Mouse (Mus musculus) left cerebral cortex, adult 11 months (tissue): Measurements from ENCODE around the gene Zfand2a.

Experiments used
- DNase-seq: peaks from one replicate; pipeline ENCODE4 v3.0.0; 2022; ENCODE audit warnings: low spot score

The Zfand2a gene

DNA sequence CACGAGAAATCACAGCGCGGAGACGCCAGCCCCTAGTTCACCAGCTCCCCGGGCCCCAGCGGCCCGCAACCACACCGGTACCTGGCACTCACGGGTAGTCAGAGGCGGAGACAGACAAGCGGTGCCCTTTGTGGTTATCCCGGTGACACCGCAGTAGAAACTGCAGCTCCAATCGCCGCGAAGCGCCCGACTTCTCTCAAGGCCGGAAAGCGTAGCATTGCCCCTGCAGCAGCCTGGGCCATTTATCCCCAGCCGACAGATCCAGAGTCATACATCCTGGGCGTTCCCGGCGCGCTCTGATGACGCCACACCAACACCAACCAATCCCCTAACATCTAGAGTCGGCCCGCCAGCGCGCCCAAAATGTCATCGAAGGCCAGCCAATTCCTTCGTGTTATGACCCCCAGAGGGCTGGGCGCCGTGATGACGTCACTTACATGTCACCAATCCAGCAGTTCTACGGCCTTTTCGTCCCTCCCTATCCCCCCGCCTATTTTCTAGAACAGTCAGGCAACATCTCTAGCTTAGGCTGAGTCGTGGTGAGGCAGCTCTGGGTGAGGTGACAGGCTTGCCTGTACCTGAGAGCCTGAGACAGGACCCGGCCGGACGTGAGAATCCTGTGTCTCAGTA is at the start of gene Zfand2a:
Zfand2a (minus strand) TSS at position 365 of the 630 bp plus-strand sequence.
- peak; percentile 100 for DNase-seq

DNA sequence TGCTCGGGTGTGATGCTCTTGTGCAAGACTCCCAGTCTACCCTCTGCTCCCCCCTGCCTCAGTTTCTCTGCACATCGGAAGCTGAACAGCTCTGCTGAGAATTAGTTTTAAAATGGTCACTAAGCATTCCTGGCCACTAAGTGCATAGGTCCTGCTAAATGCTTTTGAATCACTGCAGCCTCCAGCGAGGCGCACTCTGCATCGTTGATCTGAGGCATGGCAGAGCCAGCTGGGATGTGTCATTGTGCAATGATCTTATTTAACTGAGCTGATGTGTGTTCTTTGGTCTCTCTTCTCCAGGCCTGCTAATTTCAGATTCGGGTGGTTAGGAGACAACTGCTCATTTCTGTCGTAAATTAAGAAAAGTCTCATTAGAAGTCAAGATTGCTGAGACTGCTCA is 44.5 kb upstream of the Zfand2a start:
- DNase-seq: no peak

DNA sequence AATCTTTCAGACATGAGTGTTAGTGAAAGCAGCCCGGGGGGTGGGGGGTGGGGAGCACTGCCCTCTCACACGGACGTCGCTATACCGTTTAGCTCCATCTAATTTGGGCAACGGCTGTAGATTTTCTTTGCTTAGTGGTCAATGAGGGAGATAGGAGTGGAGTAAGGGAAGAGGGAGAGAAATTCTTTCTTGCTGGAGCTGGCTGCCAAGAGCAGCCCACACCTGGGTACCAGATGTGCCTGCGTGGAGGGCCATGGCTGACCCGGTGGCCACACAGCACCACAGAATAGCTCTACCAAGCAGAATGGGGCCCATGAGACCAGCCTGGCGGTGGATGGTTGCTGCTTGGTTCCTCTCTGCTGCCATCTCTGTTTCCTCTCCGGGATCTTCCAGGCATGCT is 37.6 kb upstream of the Zfand2a start:
- no peak for DNase-seq

DNA sequence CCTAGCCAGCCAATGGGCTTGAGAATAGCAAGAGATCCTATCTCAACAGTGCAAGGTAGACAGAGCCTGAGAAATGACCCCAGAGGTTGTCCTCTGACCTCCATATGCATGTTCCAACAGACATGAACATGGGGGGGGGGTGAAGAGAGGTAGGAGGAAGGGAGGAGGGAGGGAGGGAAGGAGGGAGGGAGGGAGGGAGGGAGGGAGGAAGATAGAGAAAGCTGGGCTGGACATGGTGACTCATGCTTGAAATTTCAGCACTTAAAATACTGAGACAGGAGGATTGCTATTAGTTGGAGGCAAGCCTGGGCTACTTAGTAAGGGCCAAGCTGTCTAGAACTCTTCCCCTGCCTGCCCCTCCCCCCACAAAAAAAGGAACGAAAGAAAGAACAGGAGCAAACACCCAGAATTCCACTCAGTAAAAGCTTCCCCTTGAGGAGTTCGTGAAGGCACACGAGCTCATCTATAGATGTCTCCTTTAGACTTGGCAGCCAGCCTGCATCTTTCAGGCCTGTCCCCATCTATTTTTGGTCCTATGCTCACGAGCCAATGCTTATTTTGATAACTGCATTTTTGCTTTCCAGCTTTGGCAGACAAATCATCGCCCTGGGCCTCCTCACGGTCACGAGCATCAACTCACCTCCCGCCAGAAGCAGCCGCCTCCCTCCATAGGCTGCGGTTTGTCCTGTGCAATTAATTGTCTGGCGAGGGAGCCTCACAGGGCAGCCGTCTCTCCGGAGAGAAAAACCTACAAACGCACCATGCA is 35.9 kb upstream of the Zfand2a start:
- no peak for DNase-seq

DNA sequence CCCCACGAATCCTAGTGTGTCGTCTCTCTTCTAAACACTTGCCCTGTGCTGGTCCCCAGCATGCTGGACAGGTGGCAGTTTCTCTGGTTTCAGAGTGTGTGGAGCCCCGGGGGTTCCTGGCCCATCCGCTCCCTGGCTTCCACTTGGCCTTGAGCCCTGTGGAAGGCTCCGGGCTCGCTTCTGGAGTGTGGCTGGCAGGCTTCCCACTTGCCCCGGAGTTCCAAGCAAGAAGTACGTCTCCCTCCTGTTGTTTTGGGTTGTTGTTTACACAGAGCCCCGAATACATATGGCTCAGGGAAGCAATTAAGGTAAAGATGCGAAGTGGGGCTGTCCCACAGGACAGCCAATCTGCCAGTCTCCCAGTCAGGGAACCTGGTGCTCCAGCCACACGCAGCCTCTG is 31.9 kb upstream of the Zfand2a start:
- no peak for DNase-seq

DNA sequence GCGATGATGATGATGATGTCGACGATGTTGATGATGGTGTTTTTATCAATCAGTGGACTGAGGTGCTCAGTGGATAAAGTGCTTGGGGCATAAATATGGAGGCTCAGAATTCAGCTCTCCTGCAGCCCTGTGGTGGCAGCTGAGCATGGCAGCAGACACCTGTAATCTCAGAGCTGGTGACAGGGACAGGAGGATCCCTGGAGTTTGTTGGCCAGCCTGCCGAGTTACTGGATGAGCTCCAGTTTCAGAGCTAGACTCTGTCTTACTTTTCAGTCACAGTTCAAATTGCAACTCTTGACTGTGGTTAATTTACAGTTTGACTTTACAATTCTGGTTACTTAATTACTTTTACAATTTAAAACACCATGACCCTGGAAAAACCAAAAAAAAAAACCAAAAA is 27.9 kb upstream of the Zfand2a start:
- no peak for DNase-seq

DNA sequence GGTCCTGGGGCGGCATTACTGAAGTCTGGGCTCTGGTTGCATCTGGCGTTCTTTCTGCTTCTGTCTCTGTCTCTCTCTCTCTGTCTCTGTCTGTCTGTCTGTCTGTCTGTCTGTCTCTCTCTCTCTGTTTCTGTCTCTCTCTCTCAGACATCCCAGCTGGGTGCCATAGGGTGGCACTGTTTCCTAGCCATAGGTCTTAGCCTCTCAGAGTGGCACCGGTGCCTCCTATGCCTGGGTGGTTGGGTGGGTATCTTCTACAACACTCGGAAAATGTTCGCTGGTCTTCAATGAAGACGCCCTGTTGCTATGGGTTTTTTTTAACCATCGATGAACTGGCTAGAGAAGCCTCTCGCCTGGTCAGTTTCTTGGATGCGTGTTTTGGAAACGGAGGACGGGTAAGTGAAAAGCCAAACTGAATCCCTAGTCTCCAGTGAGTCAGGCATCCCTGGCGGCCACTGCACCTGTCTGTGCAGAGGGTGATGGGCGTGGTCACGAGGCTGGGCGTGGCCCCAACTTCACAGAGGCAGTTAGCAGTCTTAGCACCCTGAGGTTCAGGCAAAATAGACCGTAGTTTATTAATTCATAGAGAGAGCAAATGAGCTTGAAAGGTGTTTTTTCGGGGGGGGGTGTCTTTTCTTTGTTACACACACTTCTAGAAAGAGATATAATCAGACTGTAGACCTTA is 26.5 kb upstream of the Zfand2a start:
- no peak for DNase-seq

DNA sequence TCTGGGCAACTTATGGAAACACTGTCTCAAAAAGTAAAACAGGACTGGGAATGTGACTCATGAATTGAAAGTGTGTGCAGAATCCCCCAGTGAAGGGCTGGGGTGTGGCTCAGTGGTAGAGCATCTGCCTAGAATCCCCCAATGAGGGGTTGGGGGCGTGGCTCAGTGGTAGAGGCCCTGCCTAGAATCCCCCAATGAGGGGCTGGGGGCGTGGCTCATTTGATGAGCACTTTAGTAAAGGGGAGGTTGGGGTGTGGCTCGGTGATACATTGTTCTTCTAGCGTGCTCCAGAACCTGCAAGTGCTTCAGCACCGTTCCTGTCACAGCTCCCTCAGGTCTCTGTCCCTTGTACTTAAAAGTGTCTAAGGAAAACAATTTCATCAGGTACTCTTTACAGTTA is 21.9 kb upstream of the Zfand2a start:
- no peak for DNase-seq

DNA sequence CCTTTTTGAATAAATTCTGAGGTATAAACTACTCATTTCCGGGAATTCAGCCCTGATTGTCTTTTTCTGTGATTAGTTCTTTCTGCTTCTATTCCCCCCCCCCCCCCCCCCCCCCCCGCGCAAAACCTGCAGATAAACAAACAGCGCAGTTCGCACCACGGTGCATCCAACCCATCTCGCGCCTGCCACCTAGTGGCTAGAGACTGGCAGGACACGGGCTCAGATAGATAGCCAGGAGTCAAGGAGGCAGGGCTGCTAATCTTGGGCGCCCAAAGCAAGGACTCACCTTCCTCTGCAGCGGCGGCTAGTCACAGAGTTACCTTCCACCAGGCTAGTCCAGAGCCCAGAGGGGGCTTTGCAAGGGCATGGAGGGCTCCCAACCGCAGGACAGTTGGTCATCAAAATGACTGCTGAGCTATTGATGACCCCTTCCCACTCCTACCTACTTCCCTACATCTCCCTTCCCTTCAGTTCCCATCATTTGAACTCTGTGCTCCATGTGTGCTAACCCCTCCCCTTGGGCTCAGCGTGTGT is 20.8 kb upstream of the Zfand2a start:
- peak; percentile 38 for DNase-seq

DNA sequence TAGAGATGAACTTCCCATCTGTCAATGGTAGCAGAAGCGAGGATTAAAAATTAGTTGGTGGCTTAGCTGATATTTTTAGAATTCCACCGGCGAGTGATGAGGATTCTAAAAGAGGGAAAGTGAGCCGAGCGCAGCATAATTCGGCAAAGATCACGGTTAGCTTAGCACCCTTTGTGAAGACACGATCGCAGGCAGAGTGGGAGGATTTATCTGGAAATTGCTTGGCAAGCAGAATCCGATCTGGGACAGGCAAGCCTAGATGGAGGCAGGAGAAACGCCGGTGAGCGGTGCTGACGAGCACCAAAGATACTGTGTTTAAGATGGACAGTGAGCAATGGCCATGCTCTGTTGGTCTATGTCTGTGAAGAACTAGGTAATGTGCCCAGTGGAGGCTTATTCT is 17.9 kb upstream of the Zfand2a start:
- peak; percentile 41 for DNase-seq

DNA sequence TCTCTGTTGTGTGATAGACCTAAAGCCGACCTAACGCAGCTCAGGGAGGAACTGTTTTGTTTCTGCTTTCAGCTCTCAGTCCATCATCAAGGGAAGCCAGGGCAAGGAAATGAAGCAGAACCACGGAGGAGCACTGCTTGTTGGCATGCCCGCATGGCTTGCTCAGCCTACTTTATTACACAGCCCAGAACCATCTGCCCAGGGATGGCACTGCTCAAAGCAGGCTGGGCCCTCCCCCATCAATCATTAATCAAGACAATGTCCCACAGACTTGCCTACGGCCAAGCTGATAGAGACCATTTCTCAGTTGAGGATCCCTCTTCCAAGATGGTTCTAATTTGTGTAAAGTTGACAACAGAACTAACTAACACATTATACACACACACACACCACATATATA is 14.4 kb upstream of the Zfand2a start:
- no peak for DNase-seq

DNA sequence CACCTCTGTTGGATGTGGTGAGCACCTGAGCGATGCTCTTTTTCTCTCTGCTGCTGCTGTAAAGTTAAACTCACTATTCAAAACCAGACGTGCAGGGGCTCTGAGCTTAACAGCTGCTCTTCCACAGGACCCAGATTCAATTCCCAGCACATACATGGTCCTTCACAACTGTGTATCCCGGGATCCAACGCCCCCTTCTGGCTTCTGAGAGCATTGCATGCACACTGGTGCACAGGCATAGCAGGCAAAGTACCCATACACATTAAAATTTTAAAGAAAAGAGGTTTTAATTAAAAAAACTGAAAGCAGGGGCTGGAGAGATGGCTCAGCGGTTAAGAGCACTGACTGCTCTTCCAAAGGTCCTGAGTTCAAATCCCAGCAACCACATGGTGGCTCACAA is 12.6 kb upstream of the Zfand2a start:
- DNase-seq: no peak

DNA sequence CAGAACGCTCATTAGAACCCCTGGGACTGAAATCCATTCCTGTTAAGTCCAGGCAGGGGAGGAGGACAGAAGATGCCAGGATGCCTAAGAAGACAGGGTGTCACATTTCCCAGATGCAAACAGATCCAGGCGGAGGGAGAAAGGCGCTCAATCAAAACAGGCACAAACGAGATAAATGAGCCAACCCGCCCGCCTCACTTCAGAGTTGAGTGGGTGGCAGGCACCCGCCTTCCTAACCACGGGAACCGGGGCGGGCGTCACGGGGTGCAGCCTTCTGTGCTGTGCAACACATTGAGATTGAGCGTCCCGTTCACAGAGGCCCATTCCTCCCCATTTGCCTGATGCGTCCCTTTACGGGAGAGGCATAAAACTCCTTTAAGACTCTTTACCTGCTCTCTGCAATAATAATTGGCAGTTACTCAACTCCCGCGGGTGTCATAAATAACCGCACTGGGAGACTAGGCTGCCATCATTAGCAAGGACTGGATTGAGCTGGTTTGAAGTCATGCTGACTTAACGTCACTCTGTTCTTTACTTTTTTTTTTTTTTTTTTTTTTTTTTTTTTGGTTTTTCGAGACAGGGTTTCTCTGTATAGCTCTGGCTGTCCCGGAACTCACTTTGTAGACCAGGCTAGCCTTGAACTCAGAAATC is 10.8 kb upstream of the Zfand2a start:
- no peak for DNase-seq

DNA sequence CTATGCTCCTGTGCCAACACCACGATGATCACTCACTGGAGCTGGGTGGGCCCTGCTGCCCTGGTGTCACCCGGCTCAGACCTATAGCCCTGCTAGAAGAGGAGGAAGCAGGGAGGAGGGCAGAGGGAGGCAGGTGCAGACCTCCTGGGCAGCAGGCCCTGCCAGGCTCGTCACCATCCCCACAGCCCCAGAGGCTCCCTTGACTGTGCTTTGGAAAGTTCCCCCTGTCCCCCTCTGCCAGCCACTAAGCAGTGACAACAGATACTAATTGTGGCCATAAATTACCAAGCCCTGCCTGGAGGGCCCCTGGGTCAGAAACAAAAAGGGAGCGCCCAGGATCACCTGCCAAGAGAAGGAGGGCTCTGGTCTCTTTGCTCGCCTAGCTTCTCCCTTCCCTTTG is 9.3 kb upstream of the Zfand2a start:
- DNase-seq: no peak

DNA sequence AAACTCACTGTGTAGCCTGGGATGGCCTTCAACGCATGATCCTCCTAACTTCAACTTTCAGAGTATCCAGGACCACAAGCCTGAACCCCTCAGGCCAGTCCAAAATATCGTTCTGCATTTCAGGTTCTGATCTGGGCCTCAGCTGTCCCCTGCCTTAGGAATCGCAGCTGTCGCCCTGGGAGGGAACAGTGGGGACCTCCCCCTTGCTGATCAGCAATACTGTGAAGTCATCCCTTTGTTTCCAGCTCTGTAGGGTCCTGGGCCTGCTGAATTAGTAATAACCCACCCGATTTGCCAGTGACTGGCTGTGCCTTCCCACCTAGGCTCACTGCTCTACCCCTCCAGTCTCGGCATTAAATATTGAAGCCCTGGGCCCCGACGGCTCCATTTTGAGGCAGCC is 7.0 kb upstream of the Zfand2a start:
- no peak for DNase-seq

DNA sequence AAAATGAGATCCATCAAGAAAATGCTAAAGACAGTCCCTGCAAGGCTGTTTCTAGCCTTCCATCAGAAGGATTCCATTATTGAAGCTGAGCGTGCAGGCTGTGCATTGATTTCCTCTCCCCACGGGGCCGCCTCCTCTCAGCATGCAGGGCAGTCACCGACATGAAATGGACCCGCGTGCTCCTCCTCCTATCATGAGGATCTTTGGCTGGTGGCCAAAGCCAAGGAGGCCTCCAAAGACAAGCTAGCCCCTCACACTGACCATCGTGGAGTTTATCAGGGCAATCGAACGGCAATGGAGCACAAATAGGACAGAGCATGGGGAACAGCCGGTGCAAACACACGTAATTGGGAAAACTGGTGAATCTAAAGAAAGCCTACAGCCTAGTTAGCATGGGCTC is 5.8 kb upstream of the Zfand2a start:
- no peak for DNase-seq

DNA sequence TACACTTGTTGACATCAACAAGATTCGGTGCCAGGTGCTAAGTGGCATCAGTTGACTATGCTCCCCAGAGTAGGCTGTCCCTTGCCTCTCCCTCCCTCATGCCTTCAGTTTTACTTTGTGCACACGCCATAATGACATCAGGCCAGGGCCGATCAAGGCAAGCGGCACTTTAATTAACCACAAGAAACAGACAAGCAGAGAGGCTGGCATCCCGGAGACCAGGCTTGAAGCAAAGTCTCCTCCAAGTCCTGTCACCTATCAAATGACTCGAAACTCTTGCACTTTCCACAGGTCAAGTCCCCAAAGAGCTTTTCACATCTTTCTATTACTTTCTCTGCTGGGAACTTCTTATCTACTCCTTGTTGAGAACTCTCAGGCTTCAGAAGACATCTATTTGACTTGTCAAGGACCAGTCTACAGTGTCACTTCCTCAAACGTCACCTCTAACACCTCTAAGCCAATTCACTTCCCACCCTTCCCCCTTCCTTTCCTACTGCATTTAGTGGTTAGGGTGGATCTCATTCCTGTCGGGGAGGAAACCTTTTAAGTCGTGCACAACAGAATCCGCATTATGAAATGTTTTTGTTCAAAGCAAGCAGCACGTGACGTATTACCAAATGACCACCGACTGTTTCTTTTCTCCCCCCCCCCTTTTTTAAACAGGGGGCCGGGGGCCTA is 1.0 kb downstream of the Zfand2a start:
- no peak for DNase-seq

DNA sequence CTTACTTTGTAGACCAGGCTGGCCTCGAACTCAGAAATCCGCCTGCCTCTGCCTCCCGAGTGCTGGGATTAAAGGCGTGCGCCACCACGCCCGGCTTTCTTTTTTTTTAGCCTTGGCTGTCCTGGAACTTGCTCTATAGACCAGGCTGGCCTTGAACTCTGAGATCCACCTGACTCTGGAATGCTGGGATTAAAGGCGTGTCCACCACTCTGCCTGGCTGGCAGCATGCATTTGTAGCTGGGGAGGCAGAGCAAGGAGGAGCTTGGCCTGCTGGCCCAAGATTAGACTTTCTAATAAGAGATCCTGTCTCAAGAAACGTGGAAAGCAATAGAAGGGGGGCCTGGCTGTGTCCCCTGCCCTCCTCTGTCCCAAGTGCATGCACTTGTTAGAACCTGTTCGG is 3.9 kb downstream of the Zfand2a start:
- DNase-seq: no peak

DNA sequence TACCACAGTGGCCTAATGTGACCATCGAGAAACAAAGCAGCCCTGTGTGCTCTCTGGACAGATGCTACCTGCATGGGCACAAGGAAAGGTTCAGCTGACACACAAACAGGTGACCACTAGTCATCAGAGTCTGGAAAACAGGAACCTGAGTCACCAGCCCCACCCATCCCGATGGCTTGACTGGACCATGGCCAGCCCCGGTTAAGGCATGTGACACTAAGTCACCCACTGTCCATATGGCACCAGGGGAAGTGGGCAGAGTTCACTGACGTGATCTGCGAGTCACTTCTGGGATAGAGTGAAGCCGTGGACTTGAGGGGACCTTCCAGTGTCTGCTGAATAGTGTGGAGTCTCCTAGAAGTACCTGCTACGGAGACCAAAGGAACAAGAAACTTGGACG is 5.3 kb downstream of the Zfand2a start:
- DNase-seq: no peak

DNA sequence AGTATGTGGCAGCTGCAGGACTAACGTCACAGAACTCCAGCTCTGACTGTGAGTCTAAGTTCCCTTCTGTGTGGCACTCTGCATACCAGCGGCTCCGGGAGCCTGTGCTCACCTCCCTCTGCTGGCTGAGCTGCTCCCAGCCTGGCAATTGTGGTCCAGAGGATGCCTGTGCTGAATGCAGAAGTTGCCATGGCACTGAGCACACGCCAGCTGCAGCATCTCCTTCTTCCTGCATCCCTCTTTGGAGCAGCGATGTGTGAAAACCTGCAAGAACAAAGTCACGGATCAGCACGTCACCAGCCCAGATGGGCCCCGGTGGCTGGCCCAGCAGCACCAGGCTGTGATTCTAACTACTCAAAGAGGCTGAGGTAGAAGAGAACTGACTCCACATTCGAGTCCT is 9.6 kb downstream of the Zfand2a start:
- peak; percentile 29 for DNase-seq

DNA sequence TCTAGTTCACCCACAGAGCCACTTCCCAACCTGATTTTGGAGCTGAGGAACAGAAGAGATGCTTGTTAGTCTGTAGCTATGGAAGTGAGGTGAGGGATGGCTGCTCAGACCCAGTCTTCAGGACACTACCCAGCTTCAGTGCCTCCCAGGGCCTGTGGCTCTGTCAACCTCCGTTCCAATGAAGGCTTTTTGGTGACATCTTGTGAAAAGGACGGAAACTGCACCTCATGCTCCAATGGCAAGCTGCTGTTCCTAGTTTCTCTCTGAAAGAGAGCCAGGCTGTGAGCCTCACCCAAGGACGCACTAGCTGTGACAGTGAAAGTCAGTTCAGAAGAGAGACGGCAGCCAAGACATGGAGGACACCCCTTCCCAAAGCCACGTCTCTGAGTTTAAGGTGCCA is 16.4 kb downstream of the Zfand2a start:
- DNase-seq: no peak

DNA sequence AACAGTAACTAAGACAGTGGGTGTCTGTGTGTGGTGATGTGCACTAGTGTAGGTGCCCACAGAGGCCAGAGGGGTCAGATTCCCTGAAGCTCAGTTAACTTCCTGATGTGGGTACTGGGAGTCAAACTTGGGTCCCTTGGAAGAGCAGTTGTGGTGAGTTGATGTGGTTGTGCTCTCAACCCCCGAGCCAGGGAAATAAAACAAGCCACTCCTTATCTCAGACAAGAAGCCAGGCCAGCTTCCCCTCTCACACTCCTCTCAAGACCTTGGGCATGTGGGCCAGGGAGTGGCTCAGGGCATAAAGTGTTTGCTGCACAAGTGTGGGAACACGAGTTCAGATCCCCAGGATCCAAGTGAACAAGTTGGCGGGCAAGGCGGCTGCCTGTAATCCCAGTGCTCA is 17.5 kb downstream of the Zfand2a start:
- DNase-seq: no peak
